Mouse (Mus musculus) forebrain, embryonic 10.5 days (tissue): ENCODE results near the gene Pip5k1c. TPM values are rescaled to one million over a fixed set of nuclear protein-coding genes. Genes with fewer than 3 reads are reported as not detected.

Source experiments
- DNase-seq: peaks from one replicate; pipeline ENCODE4 v3.0.0-alpha.2; 2017; ENCODE audit warnings: low spot score; ENCODE audit errors: extremely low spot score
- H3K27ac ChIP-seq: fragments of 300-500 bp; sonication (generic); 2 replicates; pipeline ENCODE4 v1.5.1; 2016; ENCODE audit warnings: mild to moderate bottlenecking
- H3K27me3 ChIP-seq: fragments of 300-500 bp; sonication (generic); 2 replicates; pipeline ENCODE4 v1.6.1; 2016; ENCODE audit warnings: mild to moderate bottlenecking; ENCODE audit not compliant: poor library complexity, severe bottlenecking
- H3K36me3 ChIP-seq: fragments of 300-500 bp; sonication (generic); replicated peaks from 2 replicates; pipeline ENCODE4 v1.6.1; 2016; ENCODE audit warnings: mild to moderate bottlenecking, moderate library complexity
- H3K4me1 ChIP-seq: fragments of 300-500 bp; sonication (generic); 2 replicates; pipeline ENCODE4 v1.6.1; 2016
- H3K4me3 ChIP-seq: fragments of 300-500 bp; sonication (generic); 2 replicates; pipeline ENCODE4 v1.5.1; 2016; ENCODE audit warnings: mild to moderate bottlenecking, moderate library complexity
- H3K9me3 ChIP-seq: fragments of 300-500 bp; sonication (generic); 2 replicates; pipeline ENCODE4 v1.6.1; 2016; ENCODE audit warnings: mild to moderate bottlenecking, moderate library complexity
- WGBS: fragments of 180-500 bp; shearing (Covaris S2); methylation state at CpG from one replicate; pipeline ENCODE4 v1.1.7; 2016; 5-methylcytosine and 5-hydroxymethylcytosine counted together
- polyA plus RNA-seq: library from polyadenylated mRNA; unstranded; fragments of >200 nt; fragmentation: Nextera tagmentation; extraction: Ambion mirVana; gene quantifications from 2 replicates; pipeline ENCODE4 v1.2.1, GENCODE M21; 2016

The Pip5k1c gene
- polyA plus RNA-seq, 1 experiment from 2014 or later, result 60.6 TPM

DNA sequence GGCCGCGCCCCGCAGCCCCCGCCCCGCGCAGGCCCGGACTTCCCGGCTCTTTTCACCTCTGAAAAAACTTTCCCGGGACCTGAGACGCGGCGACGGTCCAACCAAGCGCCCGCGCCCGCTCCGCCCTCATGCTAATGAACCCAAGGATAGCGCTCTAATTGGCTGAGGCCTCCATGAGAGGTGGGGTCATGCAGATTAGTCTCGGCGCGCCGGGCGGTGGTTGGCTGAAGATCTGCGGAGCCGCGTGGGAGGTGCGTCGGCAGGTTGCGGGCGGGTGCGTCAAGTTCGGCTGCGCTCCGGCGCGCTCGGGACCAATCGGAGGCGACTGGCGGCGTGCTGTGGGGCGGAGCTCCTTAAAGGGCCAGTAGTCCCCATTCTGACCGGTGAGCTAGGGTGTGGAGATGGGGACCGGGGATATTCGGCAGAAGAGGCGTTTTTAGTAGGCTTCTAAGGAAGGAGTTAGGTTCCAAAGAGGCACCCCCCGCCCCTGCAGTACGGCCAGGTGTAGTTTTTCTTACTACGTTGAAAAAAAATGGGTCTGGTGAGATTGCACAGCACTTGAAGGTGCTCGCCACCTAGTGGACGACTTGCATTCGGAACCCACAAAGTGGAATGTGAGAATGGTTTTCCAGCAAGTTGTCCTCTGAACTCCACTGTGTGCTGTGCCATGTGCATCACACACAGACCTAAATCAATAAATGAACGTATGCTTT, 57.7 kb downstream of the Pip5k1c start, which contains the start of gene Hmg20b:
TSS of gene Hmg20b (minus strand) at position 130 of the 713 bp plus-strand sequence.
- WGBS, result under 1% methylated on average over 53 of the region's 54 CpGs
- Histone ChIP-seq H3K4me1 (peaks cover 67% of the 10 kb centered on the region), H3K27ac (peak within 1 kb of the TSS; percentile 95), H3K36me3 (peaks cover 33% of the 10 kb centered on the region), H3K9me3 (no peaks in the 10 kb centered on the region), H3K27me3 (peaks cover 34% of the 10 kb centered on the region), H3K4me3 (peak within 1 kb of the TSS; percentile 97)
- DNase-seq, result peak; percentile 100

DNA sequence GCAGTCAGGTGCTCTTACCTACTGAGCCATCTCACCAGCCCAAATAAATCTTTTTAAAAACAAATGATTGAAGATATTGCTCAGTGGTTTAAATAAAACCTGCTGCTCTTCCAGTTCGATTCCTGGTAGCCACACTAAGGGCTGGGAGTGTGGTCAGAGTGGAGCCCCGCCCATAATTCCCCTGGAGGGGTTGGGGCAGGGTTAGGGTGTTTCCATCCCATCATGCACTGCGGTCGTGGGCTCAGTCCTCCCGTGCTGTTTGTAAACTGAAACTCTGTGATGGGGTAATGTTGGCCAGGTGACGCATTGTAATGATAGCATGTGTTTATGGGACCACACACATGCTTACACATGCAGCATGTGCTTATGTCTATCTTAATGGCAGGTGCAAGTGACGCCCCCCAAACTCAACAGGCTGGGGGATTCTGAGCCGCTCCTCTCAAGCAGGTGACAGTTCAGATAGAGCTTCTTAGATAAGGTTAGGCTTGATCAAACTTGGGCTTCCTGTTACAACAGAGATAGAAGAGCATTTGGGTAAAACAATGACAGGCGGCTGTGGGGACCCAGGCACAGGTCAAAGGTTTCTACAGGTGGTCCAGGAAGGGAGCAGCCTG, 59.0 kb downstream of the Pip5k1c start:
- no peak overlapping the region for H3K27ac ChIP-seq

DNA sequence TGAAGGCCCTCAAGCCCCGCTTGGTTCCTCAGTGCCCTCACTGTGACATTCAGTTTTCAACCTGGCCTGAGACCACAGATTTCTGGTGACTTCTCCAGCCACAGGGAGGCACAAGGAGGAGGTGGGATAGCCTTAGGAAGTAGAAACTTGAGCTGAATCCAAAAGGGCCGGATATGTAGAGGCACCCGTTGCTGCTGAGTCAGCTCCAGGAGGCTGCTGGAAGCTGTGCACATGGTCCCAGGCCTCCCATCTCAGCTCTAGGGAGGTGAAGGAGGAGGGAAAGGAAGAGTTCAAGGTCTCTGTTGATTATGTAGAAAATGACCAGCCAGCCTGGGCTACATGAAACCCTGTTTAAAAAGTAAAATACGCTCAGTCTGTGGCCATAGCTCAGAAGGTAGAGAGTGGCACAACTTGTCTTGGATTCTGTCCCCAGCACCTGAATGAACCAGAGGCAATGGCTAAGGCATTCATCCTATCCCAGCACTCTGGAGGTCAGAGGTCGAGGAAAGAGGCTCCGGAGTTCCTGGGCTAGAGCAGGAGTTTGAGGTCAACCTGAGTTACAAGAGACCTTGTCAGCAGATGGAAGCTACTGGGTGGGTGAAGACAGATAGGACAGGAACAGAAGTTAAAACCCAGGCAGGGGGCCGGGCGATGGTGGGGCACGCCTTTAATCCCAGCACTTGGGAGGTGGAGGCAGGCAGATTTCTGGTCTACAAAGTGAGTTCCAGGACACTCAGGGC, 62.1 kb downstream of the Pip5k1c start:
- peaks cover 35% of the 10 kb centered on the region for H3K27me3 ChIP-seq
- H3K4me1 ChIP-seq, result peaks cover 64% of the 10 kb centered on the region
- no peak for DNase-seq
- no peaks in the 10 kb centered on the region for H3K9me3 ChIP-seq
- no peak overlapping the region; the same call in 1 of the 2 replicates for H3K27ac ChIP-seq
- WGBS, result 60% methylated on average over 9 of the region's 9 CpGs
- no peak overlapping the region for H3K4me3 ChIP-seq
- H3K36me3 ChIP-seq, result 0 out of 2 replicates have a peak, but pooled peaks cover 1% of the 10 kb centered on the region

More for the DNA sequence above, 59.0 kb downstream of the Pip5k1c start:
- WGBS, result 25% methylated on average over 9 of the region's 9 CpGs
- Histone ChIP-seq H3K36me3 (peaks cover 21% of the 10 kb centered on the region), H3K4me3 (peak overlapping the region; percentile 0; the same call in 1 of the 2 replicates), H3K9me3 (no peaks in the 10 kb centered on the region), H3K27me3 (peaks cover 34% of the 10 kb centered on the region), H3K4me1 (peaks cover 63% of the 10 kb centered on the region)
- DNase-seq, result no peak

- Histone ChIP-seq H3K9me3 (no peaks in the 10 kb centered on the region), H3K4me1 (peaks cover 68% of the 10 kb centered on the region)
- DNase-seq, result no peak
These were observed 62.8 kb downstream of the Pip5k1c start for GRCm38 (mm10) chr10:81355533-81355932.

GRCm38 (mm10) chr10:81356352-81356990, 63.7 kb downstream of the Pip5k1c start:
- peaks cover 68% of the 10 kb centered on the region for H3K4me1 ChIP-seq
- H3K27ac ChIP-seq, result no peak overlapping the region
- no peaks in the 10 kb centered on the region for H3K9me3 ChIP-seq
- peak overlapping the region; percentile 86 for H3K4me3 ChIP-seq
- H3K27me3 ChIP-seq, result peaks cover 40% of the 10 kb centered on the region
- WGBS, result 61% methylated on average over 12 of the region's 12 CpGs
- peaks cover 8% of the 10 kb centered on the region for H3K36me3 ChIP-seq
- DNase-seq, result no peak

More at GRCm38 (mm10) chr10:81355533-81355932, 62.8 kb downstream of the Pip5k1c start:
- no peak overlapping the region for H3K4me3 ChIP-seq
- 76% methylated on average over 4 of the region's 4 CpGs for WGBS
- H3K36me3 ChIP-seq, result 0 out of 2 replicates have a peak, but pooled peaks cover 3% of the 10 kb centered on the region
- no peak overlapping the region for H3K27ac ChIP-seq
- H3K27me3 ChIP-seq, result peaks cover 37% of the 10 kb centered on the region

GRCm38 (mm10) chr10:81356991-81357844, 64.5 kb downstream of the Pip5k1c start, which contains the start of gene Mfsd12:
TSS of gene Mfsd12 (plus strand) at chr10:81357491.
- 2% methylated on average over 78 of the region's 79 CpGs for WGBS
- H3K36me3 ChIP-seq, result peaks cover 14% of the 10 kb centered on the region
- peaks cover 48% of the 10 kb centered on the region for H3K27me3 ChIP-seq
- DNase-seq, result peak; percentile 83
- H3K9me3 ChIP-seq, result no peaks in the 10 kb centered on the region
- peak within 1 kb of the TSS; percentile 86 for H3K4me3 ChIP-seq
- H3K27ac ChIP-seq, result peak within 1 kb of the TSS; percentile 84
- peaks cover 69% of the 10 kb centered on the region for H3K4me1 ChIP-seq

GRCm38 (mm10) chr10:81358209-81358608, 65.4 kb downstream of the Pip5k1c start:
- Histone ChIP-seq H3K4me3 (peak overlapping the region; percentile 86), H3K27ac (peak overlapping the region; percentile 84), H3K36me3 (peaks cover 23% of the 10 kb centered on the region), H3K27me3 (peaks cover 58% of the 10 kb centered on the region), H3K9me3 (no peaks in the 10 kb centered on the region), H3K4me1 (peaks cover 79% of the 10 kb centered on the region)
- no peak for DNase-seq
- WGBS, result 29% methylated on average over 4 of the region's 4 CpGs

- H3K9me3 ChIP-seq, result no peaks in the 10 kb centered on the region
- no peak for DNase-seq
- 0 out of 2 replicates have a peak overlapping the region, but pooled peaks have one; percentile 22 for H3K27ac ChIP-seq
- H3K4me3 ChIP-seq, result peak overlapping the region; percentile 86; the same call in 1 of the 2 replicates
- H3K27me3 ChIP-seq, result peaks cover 64% of the 10 kb centered on the region
- WGBS, result 67% methylated on average over 1 of the region's 1 CpGs
- H3K36me3 ChIP-seq, result peaks cover 23% of the 10 kb centered on the region
- H3K4me1 ChIP-seq, result peaks cover 85% of the 10 kb centered on the region
These were observed 66.1 kb downstream of the Pip5k1c start for GRCm38 (mm10) chr10:81358841-81359240.

DNA sequence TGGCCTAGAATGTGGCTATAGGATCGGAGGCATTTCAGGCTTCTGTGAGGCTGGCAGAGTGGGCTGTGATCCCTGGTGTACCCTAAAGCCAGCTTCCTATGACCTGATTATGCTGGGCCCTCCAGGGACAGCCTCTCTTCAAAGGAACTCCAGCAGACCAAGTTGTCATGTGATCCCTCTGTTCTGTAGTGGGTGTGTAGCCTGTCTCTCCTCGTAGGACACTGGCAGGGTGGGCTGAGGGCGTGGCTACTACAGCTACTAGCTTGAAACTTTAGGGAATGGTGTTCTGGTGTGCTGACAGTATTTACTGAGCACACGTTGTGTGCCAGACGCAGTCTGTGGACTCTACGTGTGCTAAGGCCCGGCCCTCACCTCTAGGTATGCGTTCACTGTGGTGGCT, 68.0 kb downstream of the Pip5k1c start:
- Histone ChIP-seq H3K9me3 (no peaks in the 10 kb centered on the region), H3K36me3 (peaks cover 23% of the 10 kb centered on the region), H3K4me3 (no peak overlapping the region), H3K4me1 (peaks cover 93% of the 10 kb centered on the region), H3K27ac (0 out of 2 replicates have a peak overlapping the region, but pooled peaks have one; percentile 12), H3K27me3 (peaks cover 76% of the 10 kb centered on the region)
- no peak for DNase-seq
- 76% methylated on average over 8 of the region's 8 CpGs for WGBS

DNA sequence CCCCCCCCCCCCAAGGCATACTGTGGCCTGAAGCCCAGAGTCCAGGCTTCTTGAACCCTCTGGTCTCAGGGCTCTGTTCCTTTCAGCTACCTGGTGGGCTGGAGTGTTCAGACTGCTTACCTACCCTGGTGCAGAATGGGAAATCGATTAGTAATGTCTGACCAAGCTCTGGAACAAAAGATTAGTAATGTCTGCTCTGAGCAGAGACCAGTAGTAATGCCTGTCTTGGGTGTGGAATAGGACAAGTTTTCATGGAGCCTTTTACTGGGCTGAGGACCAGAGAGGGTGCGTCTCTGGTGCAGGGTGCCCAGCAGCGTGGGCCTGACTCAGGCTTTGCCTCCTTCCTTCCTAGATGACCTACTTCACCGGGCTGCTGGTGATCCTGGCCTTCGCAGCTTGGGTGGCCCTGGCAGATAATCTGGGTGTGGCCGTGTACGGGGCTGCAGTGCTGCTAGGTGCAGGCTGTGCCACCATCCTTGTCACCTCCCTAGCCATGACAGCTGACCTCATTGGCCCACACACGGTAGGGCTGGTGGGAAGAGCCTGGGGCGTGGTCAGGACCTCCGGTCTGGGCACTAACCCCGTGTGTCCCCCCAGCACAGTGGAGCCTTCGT, 69.7 kb downstream of the Pip5k1c start:
- DNase-seq, result no peak
- Histone ChIP-seq H3K36me3 (peaks cover 37% of the 10 kb centered on the region), H3K4me1 (peaks cover 99% of the 10 kb centered on the region), H3K27me3 (peaks cover 64% of the 10 kb centered on the region), H3K4me3 (peak overlapping the region; percentile 0; the same call in 1 of the 2 replicates), H3K9me3 (no peaks in the 10 kb centered on the region), H3K27ac (peak overlapping the region; percentile 2; the same call in 1 of the 2 replicates)
- 80% methylated on average over 12 of the region's 12 CpGs for WGBS
